Mouse (Mus musculus): ENCODE measurements around the gene P2rx6. TPM values are rescaled to one million over a fixed set of nuclear protein-coding genes. Genes with fewer than 3 reads are reported as not detected.
"Not testable (repeated sequence)": the region's sequence is repeated elsewhere in the genome, so short reads cannot be mapped to it uniquely, and the experiment has no call there.

P2rx6 gene
- polyA plus RNA-seq, 1 experiment from 2014 or later, result 1.6 TPM

- Histone ChIP-seq H3K9ac (replicated peaks; ENCODE audit: low read depth, low read length) (peak overlapping the region; percentile 84), H3K4me2 (ENCODE audit: low read length) (peak overlapping the region; percentile 81), H3K9me3 (ENCODE audit: control insufficient read depth, low read length) (no peaks in the 10 kb centered on the region), H3K4me3 (replicated peaks; ENCODE audit: low read length) (peak overlapping the region; percentile 74), H3K27me3 (replicated peaks; ENCODE audit: control insufficient read depth, insufficient read depth, low read length) (no peaks in the 10 kb centered on the region; the same call in 1 of the 2 replicates), H3K36me3 (ENCODE audit: control insufficient read depth, insufficient read depth) (no peaks in the 10 kb centered on the region), H3K27ac (ENCODE audit: low read length) (no peak overlapping the region), H3K4me1 (replicated peaks; ENCODE audit: control insufficient read depth, insufficient read depth, low read length) (peaks cover 15% of the 10 kb centered on the region)
- 0 out of 2 replicates have a peak, but pooled peaks have one; percentile 9 for ATAC-seq
- WGBS, result 15% methylated on average over 8 of the region's 8 CpGs
These were observed 15.1 kb downstream of the P2rx6 start for GRCm38 (mm10) chr16:17576825-17577215.

GRCm38 (mm10) chr16:17583064-17583463 is 21.4 kb downstream of the P2rx6 start, which contains the start of gene Slc7a4:
Slc7a4 (minus strand) TSS chr16:17583214.
- H3K4me2 ChIP-seq (ENCODE audit: low read length), result no peak within 1 kb of the TSS
- no peaks in the 10 kb centered on the region for H3K36me3 ChIP-seq (ENCODE audit: control insufficient read depth, insufficient read depth)
- no peaks in the 10 kb centered on the region for H3K9me3 ChIP-seq (ENCODE audit: control insufficient read depth, low read length)
- no peak within 1 kb of the TSS for H3K4me3 ChIP-seq (replicated peaks; ENCODE audit: low read length)
- H3K27me3 ChIP-seq (replicated peaks; ENCODE audit: control insufficient read depth, insufficient read depth, low read length), result no peaks in the 10 kb centered on the region
- WGBS, result 14% methylated on average over 8 of the region's 8 CpGs
- ATAC-seq, result no peak
- no peak within 1 kb of the TSS for H3K27ac ChIP-seq (ENCODE audit: low read length)
- no peaks in the 10 kb centered on the region for H3K4me1 ChIP-seq (replicated peaks; ENCODE audit: control insufficient read depth, insufficient read depth, low read length)
- H3K9ac ChIP-seq (replicated peaks; ENCODE audit: low read depth, low read length), result no peak within 1 kb of the TSS

- 85% methylated on average over 7 of the region's 7 CpGs for WGBS
- Histone ChIP-seq H3K4me2 (ENCODE audit: low read length) (no peak overlapping the region), H3K27me3 (replicated peaks; ENCODE audit: control insufficient read depth, insufficient read depth, low read length) (no peaks in the 10 kb centered on the region), H3K36me3 (ENCODE audit: control insufficient read depth, insufficient read depth) (no peaks in the 10 kb centered on the region), H3K9me3 (ENCODE audit: control insufficient read depth, low read length) (no peaks in the 10 kb centered on the region), H3K4me3 (replicated peaks; ENCODE audit: low read length) (no peak overlapping the region), H3K9ac (replicated peaks; ENCODE audit: low read depth, low read length) (no peak overlapping the region), H3K27ac (ENCODE audit: low read length) (no peak overlapping the region), H3K4me1 (replicated peaks; ENCODE audit: control insufficient read depth, insufficient read depth, low read length) (no peaks in the 10 kb centered on the region)
- no peak for ATAC-seq
These were observed 22.9 kb downstream of the P2rx6 start for GRCm38 (mm10) chr16:17584555-17584954.

- Histone ChIP-seq H3K9me3 (ENCODE audit: control insufficient read depth, low read length) (no peaks in the 10 kb centered on the region), H3K4me2 (ENCODE audit: low read length) (no peak overlapping the region), H3K9ac (replicated peaks; ENCODE audit: low read depth, low read length) (no peak overlapping the region), H3K36me3 (ENCODE audit: control insufficient read depth, insufficient read depth) (no peaks in the 10 kb centered on the region), H3K4me3 (replicated peaks; ENCODE audit: low read length) (no peak overlapping the region), H3K27me3 (replicated peaks; ENCODE audit: control insufficient read depth, insufficient read depth, low read length) (no peaks in the 10 kb centered on the region), H3K4me1 (replicated peaks; ENCODE audit: control insufficient read depth, insufficient read depth, low read length) (no peaks in the 10 kb centered on the region), H3K27ac (ENCODE audit: low read length) (no peak overlapping the region)
- ATAC-seq, result no peak
- WGBS, result 71% methylated on average over 2 of the region's 2 CpGs
These were observed 29.0 kb downstream of the P2rx6 start for GRCm38 (mm10) chr16:17590731-17591130.

GRCm38 (mm10) chr16:17600944-17601562 is 39.4 kb downstream of the P2rx6 start:
- peaks cover 3% of the 10 kb centered on the region; the same call in 1 of the 2 replicates for H3K4me1 ChIP-seq (replicated peaks; ENCODE audit: control insufficient read depth, insufficient read depth, low read length)
- no peak for ATAC-seq
- H3K9ac ChIP-seq (replicated peaks; ENCODE audit: low read depth, low read length), result no peak overlapping the region
- no peaks in the 10 kb centered on the region for H3K9me3 ChIP-seq (ENCODE audit: control insufficient read depth, low read length)
- no peaks in the 10 kb centered on the region for H3K27me3 ChIP-seq (replicated peaks; ENCODE audit: control insufficient read depth, insufficient read depth, low read length)
- no peak overlapping the region for H3K4me3 ChIP-seq (replicated peaks; ENCODE audit: low read length)
- H3K27ac ChIP-seq (ENCODE audit: low read length), result no peak overlapping the region
- 46% methylated on average over 3 of the region's 3 CpGs for WGBS
- H3K4me2 ChIP-seq (ENCODE audit: low read length), result no peak overlapping the region
- no peaks in the 10 kb centered on the region for H3K36me3 ChIP-seq (ENCODE audit: control insufficient read depth, insufficient read depth)

GRCm38 (mm10) chr16:17604941-17605340 is 43.3 kb downstream of the P2rx6 start:
- H3K9ac ChIP-seq (replicated peaks; ENCODE audit: low read depth, low read length), result no peak overlapping the region
- H3K36me3 ChIP-seq (ENCODE audit: control insufficient read depth, insufficient read depth), result no peaks in the 10 kb centered on the region
- H3K9me3 ChIP-seq (ENCODE audit: control insufficient read depth, low read length), result no peaks in the 10 kb centered on the region
- no peak for ATAC-seq
- H3K27ac ChIP-seq (ENCODE audit: low read length), result no peak overlapping the region
- no peaks in the 10 kb centered on the region for H3K27me3 ChIP-seq (replicated peaks; ENCODE audit: control insufficient read depth, insufficient read depth, low read length)
- H3K4me3 ChIP-seq (replicated peaks; ENCODE audit: low read length), result no peak overlapping the region
- 46% methylated on average over 4 of the region's 4 CpGs for WGBS
- H3K4me2 ChIP-seq (ENCODE audit: low read length), result no peak overlapping the region
- peaks cover 3% of the 10 kb centered on the region; the same call in 1 of the 2 replicates for H3K4me1 ChIP-seq (replicated peaks; ENCODE audit: control insufficient read depth, insufficient read depth, low read length)

GRCm38 (mm10) chr16:17605684-17606083 is 44.0 kb downstream of the P2rx6 start:
- Histone ChIP-seq H3K4me3 (replicated peaks; ENCODE audit: low read length) (no peak overlapping the region), H3K4me1 (replicated peaks; ENCODE audit: control insufficient read depth, insufficient read depth, low read length) (peaks cover 3% of the 10 kb centered on the region; the same call in 1 of the 2 replicates), H3K4me2 (ENCODE audit: low read length) (no peak overlapping the region), H3K9me3 (ENCODE audit: control insufficient read depth, low read length) (no peaks in the 10 kb centered on the region), H3K27ac (ENCODE audit: low read length) (no peak overlapping the region), H3K36me3 (ENCODE audit: control insufficient read depth, insufficient read depth) (no peaks in the 10 kb centered on the region), H3K9ac (replicated peaks; ENCODE audit: low read depth, low read length) (no peak overlapping the region), H3K27me3 (replicated peaks; ENCODE audit: control insufficient read depth, insufficient read depth, low read length) (no peaks in the 10 kb centered on the region)
- ATAC-seq, result no peak
- WGBS, result 82% methylated on average over 5 of the region's 5 CpGs

- Histone ChIP-seq H3K4me3 (replicated peaks; ENCODE audit: low read length) (no peak overlapping the region), H3K4me2 (ENCODE audit: low read length) (no peak overlapping the region), H3K9ac (replicated peaks; ENCODE audit: low read depth, low read length) (no peak overlapping the region), H3K4me1 (replicated peaks; ENCODE audit: control insufficient read depth, insufficient read depth, low read length) (no peaks in the 10 kb centered on the region), H3K27ac (ENCODE audit: low read length) (no peak overlapping the region), H3K9me3 (ENCODE audit: control insufficient read depth, low read length) (no peaks in the 10 kb centered on the region), H3K36me3 (ENCODE audit: control insufficient read depth, insufficient read depth) (no peaks in the 10 kb centered on the region), H3K27me3 (replicated peaks; ENCODE audit: control insufficient read depth, insufficient read depth, low read length) (no peaks in the 10 kb centered on the region)
- ATAC-seq, result no peak
- WGBS, result 67% methylated on average over 4 of the region's 4 CpGs
These were observed 49.7 kb downstream of the P2rx6 start for GRCm38 (mm10) chr16:17611383-17611782.

GRCm38 (mm10) chr16:17614740-17615139 is 53.1 kb downstream of the P2rx6 start:
- not testable (repeated sequence) for H3K4me2 ChIP-seq (ENCODE audit: low read length); H3K9me3 ChIP-seq (ENCODE audit: control insufficient read depth, low read length); H3K27ac ChIP-seq (ENCODE audit: low read length); H3K36me3 ChIP-seq (ENCODE audit: control insufficient read depth, insufficient read depth); H3K4me3 ChIP-seq (replicated peaks; ENCODE audit: low read length); H3K9ac ChIP-seq (replicated peaks; ENCODE audit: low read depth, low read length); ATAC-seq; H3K4me1 ChIP-seq (replicated peaks; ENCODE audit: control insufficient read depth, insufficient read depth, low read length); H3K27me3 ChIP-seq (replicated peaks; ENCODE audit: control insufficient read depth, insufficient read depth, low read length)
- WGBS, result 89% methylated on average over 6 of the region's 6 CpGs

- whole genome bisulfite sequencing, result 88% methylated on average over 5 of the region's 5 CpGs
These were observed 54.5 kb downstream of the P2rx6 start for GRCm38 (mm10) chr16:17616212-17616611.

More at GRCm38 (mm10) chr16:17616212-17616611, 54.5 kb downstream of the P2rx6 start:
- Histone ChIP-seq H3K36me3 (ENCODE audit: control insufficient read depth, insufficient read depth) (no peaks in the 10 kb centered on the region), H3K4me2 (ENCODE audit: low read length) (no peak overlapping the region), H3K9ac (replicated peaks; ENCODE audit: low read depth, low read length) (no peak overlapping the region), H3K4me1 (replicated peaks; ENCODE audit: control insufficient read depth, insufficient read depth, low read length) (peaks cover 15% of the 10 kb centered on the region), H3K9me3 (ENCODE audit: control insufficient read depth, low read length) (no peaks in the 10 kb centered on the region), H3K27ac (ENCODE audit: low read length) (no peak overlapping the region), H3K4me3 (replicated peaks; ENCODE audit: low read length) (no peak overlapping the region), H3K27me3 (replicated peaks; ENCODE audit: control insufficient read depth, insufficient read depth, low read length) (no peaks in the 10 kb centered on the region)
- ATAC-seq, result no peak

Data from forebrain, embryonic 16.5 days (tissue).